Mouse (Mus musculus): ENCODE results near the gene Atic.

Atic gene

GRCm38 (mm10) chr1:71556688-71557612, at the start of gene Atic:
Gene Atic, plus strand, starts transcription at chr1:71557150.
- DNase-seq (ENCODE audit: low spot score) = peak; percentile 97

GRCm38 (mm10) chr1:71507251-71507650, 49.7 kb upstream of the Atic start:
- DNase-seq (ENCODE audit: low spot score) = peak; percentile 82

GRCm38 (mm10) chr1:71515041-71515440, 41.9 kb upstream of the Atic start:
- no peak for DNase-seq (ENCODE audit: low spot score)

DNA sequence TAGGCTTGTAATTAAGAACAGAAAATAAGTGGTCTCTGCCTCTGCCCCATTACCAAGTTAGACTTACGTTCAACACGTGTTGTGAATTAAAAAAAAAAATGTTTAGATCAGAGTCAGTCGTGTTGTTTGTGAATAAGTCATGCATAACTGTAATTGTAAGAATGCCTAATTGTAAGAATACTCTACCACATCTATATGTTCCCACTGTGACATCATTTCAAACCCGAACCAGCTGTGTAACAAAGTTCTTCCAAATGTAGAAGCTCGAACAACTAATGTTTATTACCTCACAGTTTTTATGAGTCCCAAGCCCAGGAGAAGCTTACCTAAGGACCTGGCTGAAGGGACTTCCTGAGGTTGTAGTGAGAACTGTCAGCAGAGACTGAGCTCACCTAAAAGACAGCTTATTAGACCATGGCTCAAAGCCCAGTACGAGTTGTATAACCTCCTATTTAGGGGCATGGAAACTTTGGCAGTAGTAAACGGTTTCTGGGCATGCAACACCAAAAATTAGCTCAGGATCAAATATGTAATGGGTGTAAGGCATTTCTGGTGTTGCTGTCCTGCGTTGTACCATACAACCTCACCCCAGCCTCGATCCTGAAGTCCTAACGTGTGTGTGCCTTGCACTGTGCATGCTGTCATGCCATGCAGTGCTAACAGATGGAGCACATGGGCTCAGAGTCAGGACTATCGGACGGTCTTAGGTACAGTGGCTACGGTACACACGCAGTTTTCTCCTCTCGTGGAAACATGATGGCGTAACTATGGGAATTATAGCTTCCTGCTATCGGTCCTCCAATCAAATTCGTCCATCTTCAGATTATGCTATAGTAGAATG, 27.9 kb upstream of the Atic start:
- DNase-seq (ENCODE audit: low spot score) = no peak

GRCm38 (mm10) chr1:71530779-71531178, 26.2 kb upstream of the Atic start:
- DNase-seq (ENCODE audit: low spot score) = no peak

DNA sequence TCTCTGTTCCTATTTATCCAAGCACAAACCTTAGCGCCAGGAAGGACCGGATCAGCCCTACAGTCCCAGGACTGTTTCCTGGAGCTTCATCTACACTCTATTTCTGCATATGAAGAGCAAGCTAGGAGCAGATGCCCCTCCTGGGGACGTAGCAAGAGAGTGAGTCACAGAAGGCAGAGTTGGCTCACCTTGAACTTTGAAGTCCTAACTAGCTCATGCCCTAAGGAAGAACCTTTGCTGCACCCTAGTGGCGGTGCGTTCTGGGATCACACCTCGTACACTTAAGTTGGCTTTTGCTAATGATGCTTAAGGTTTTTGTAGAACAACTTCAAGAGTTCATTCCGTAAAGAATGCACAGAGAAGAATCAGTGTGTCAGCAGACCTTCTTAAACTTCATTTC, 25.3 kb upstream of the Atic start:
- peak; percentile 85 for DNase-seq (ENCODE audit: low spot score)

DNA sequence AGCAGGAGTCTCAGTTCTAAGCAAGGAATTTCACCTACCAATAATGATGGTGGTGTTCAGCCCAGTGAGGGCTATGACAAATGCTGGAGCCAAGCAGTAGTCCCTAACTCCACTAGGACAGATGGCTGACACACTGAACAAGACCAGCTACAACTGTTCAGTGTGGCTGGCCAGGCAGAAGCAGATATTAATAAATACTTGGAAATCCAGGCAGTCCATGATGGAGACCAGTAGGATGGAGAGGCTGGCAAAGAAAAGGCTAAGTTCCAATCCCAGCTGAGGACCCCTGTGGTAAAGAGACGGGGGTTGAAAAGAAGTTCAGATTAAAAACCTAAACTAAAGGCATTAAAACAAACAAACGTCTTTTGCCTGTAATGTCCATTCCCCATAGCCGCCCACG, 17.3 kb upstream of the Atic start:
- DNase-seq (ENCODE audit: low spot score) = no peak

DNA sequence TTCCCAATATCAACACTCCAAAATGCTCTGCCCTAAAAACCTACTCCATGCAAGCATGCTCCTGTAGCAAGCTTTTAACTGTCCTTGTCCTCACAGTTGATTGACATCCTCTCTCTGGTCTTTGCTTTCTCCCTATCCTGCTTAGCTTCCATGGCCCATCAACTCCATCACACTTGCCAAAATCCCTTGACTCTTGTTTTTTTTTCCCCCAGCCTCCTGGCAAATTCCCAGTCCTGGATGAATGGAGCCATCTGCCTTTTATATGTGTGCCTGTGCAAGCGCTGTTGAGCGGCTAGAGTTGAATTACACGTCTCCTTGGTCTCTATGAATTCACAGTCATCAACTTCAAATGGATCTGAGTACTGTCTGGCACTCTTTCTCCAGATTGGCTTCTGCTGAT, 16.5 kb upstream of the Atic start:
- DNase-seq (ENCODE audit: low spot score) = no peak

DNA sequence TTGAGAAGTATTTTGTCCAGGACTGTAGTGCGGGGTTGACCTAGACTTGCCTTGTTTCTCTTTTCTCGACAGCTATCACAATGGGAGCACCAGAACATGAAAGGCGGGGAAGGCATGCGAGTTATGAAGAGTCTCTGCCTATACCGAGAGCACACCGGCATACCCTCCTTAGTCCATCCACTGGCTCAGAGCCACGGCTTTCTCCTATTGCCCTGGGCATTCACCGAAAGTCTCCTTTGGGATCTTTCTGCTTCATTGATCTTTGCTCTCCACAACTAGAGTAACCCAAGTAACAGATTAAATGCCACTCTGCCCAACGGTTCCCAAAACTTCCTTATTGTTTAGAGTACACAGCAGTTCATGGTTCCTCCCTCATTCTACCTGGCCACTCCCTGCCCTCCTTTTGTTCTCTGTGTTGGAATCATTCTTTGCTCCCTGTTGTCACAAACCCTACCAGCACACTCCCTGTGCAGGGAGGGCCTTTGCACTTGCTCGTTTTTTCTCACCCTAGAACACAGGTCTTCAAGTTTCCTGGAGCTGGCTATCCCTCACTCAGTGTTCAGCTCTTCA, 6.2 kb upstream of the Atic start:
- no peak for DNase-seq (ENCODE audit: low spot score)

DNA sequence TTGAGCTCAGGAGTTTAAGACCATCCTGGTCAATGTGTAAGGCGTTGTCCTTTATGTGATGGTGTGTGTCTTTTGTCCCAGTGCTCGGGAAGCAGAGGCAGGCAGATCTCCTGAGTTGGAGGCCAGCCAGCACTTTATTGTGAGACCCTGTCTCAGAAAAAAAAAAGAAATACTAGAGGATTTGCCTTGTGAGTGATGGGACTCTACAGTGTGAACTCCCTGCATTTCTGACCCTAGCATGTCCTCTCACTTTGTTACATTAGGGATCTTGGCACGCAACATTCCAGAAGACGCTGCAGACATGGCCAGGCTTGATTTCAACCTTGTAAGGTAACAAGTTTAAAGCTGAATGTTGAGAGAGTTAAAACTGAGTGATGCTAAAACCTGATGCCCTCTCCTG, 3.7 kb downstream of the Atic start:
- no peak for DNase-seq (ENCODE audit: low spot score)

GRCm38 (mm10) chr1:71564291-71564690, 7.3 kb downstream of the Atic start:
- no peak for DNase-seq (ENCODE audit: low spot score)

DNA sequence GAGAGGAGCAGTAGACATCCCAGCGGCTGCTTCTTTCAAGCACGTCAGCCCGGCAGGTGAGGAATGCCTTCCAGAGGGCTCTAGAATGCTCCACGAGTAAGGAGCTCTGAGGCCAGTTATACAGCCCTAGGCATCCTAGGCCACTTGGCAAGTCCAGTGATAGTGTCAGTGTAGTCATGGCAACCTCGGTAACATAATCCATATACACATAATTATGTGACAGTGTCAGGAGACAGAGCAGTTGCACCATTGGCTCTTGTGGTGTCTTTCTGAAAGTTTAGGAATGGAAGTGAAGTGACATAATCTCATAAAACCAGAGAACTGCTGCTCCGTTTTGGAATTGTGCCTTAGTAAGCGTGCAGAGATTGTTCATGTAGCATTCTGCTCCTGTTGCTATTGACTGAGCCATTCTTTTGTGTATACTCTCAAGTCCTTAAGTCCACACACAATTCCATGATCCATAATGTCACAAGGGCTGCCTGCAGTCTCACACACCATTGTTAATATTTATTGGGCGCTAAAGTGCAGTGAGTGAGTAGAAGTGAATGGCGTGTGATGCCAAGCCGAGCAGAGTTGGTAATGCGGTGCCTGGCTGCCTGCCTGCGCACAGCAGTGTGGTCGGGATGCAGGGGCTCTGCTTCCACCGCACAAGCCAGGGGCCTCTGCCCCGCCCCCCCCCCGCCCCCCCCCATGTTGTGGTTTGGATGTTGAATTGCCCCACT, 11.1 kb downstream of the Atic start:
- no peak for DNase-seq (ENCODE audit: low spot score)

DNA sequence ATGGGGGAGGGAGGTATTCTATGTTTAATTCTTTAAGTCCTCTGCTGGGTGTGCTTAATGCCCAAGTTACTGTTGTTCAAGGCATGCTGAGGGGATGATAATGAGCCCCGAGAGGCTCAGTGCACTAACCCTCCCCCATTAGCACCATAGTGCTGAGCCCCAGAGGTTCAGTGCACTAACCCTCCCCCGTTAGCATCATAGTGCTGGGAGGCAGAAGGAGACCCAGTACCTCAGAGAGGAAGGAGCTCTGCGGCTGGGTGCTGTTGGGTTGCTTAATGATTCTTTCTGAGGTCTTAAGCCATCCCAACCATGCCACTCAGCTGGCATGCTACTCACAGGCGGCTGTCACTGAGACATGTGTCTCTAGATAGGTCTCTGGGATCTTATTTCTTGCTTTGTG, 13.2 kb downstream of the Atic start:
- no peak for DNase-seq (ENCODE audit: low spot score)

- no peak for DNase-seq (ENCODE audit: low spot score)
Observed at GRCm38 (mm10) chr1:71575987-71576386, 19.0 kb downstream of the Atic start.

GRCm38 (mm10) chr1:71576837-71577236, 19.9 kb downstream of the Atic start:
- no peak for DNase-seq (ENCODE audit: low spot score)

GRCm38 (mm10) chr1:71579526-71579925, 22.6 kb downstream of the Atic start:
- DNase-seq (ENCODE audit: low spot score) = no peak

DNA sequence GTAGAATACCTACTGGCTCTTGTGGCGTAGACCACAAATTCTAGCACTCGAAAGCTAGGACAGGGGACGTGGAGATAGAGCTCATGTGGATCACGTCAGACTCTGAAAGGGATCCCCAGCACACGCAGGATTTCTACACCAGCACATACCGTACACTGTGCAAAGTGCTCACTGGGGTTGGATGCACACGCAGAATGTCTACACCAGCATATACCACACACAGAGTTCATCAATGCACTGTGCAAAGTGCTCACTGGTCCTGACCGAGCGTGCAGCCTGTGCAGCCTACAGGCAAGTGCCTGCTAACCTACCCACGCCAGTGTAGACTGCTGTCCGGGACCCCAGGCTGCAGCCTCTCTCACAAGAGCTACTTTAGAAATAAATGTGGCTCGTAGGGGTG, 23.5 kb downstream of the Atic start:
- DNase-seq (ENCODE audit: low spot score) = no peak

DNA sequence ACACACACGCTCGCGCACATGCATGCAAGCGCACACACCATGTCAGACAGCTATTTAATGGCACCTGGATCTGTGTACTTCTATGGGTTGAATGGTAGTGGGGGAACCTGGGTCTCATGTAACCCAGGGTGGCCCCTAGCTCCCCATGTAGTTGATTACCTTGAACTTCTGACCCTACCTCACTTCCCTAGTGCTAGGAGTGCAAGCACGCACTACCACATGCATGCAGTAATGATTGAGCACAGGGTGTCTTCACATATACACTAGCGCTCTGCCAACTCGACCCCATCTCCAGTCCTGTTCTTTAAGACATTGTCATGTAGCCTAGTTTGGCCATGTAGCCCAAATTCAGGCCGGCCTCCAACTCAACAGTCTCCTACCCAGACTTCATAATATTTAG, 26.4 kb downstream of the Atic start:
- DNase-seq (ENCODE audit: low spot score) = no peak

GRCm38 (mm10) chr1:71583900-71584299, 26.9 kb downstream of the Atic start:
- no peak for DNase-seq (ENCODE audit: low spot score)

GRCm38 (mm10) chr1:71586658-71587057, 29.7 kb downstream of the Atic start:
- no peak for DNase-seq (ENCODE audit: low spot score)

DNA sequence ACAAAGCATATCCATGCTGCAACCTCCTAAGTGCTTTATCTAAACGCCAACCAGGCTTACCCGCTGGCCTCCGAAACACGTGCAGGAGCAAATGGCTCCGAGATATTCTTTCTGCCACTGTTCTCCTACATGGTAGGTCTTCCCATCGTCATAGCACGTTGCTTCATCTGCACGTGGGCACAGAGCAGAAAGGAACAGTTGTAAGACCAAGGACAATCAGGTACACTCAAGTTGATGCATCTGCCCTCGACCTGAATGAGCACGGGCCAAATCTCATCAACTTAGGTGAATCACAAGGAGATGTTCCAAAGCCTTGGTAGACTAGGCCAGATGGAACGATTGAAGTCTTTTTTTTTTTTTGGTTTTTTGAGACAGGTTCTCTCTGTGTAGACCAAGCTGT, 33.1 kb downstream of the Atic start:
- no peak for DNase-seq (ENCODE audit: low spot score)

DNA sequence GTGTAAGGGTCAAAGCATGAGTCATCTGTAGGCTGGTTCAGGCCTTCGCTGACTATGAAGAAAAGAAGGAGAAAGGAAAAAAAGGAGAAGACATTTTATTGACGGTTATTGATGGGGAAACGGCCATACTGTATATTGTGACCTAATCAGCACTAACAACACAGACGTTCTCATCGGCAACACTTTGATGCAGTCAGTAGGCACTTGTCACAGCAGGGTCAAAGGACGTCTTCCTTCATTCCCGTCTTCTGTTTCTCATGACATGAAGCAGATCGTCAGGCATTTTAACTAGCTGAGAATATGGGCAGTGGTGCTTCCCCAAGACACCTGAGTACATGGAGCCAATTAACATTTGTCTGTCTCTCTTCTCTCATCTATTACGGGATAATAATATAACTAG, 36.2 kb downstream of the Atic start:
- no peak for DNase-seq (ENCODE audit: low spot score)
